Mouse (Mus musculus) midbrain, postnatal 0 days (tissue): Measurements from ENCODE around the gene Med26. TPM values are rescaled to one million over a fixed set of nuclear protein-coding genes. Genes with fewer than 3 reads are reported as not detected.

ENCODE experiments used
- ATAC-seq: fragments of 200-750 bp; cut with Nextera tagmentation; 2 replicates; pipeline ENCODE4 v1.8.0; 2017; ENCODE audit warnings: moderate number of reproducible peaks, mild to moderate bottlenecking, moderate TSS enrichment, moderate library complexity; ENCODE audit not compliant: low FRiP score
- DNase-seq: peaks from one replicate; pipeline ENCODE4 v3.0.0-alpha.2; 2015; ENCODE audit warnings: low spot score
- H3K27ac ChIP-seq: fragments of 300-500 bp; sonication (generic); 2 replicates; pipeline ENCODE4 v1.5.1; 2014; ENCODE audit warnings: low read depth, mild to moderate bottlenecking, low read length, mixed read lengths
- H3K27me3 ChIP-seq: fragments of 300-500 bp; sonication (generic); 2 replicates; pipeline ENCODE4 v1.6.1; 2014; ENCODE audit warnings: low read length, control low read depth, mixed read lengths; ENCODE audit not compliant: insufficient read depth
- H3K36me3 ChIP-seq: fragments of 300-500 bp; sonication (generic); 2 replicates; pipeline ENCODE4 v1.6.1; 2014; ENCODE audit warnings: low read length, control low read depth, mixed read lengths; ENCODE audit not compliant: insufficient read depth
- H3K4me1 ChIP-seq: fragments of 300-500 bp; sonication (generic); 2 replicates; pipeline ENCODE4 v1.6.1; 2014; ENCODE audit warnings: mild to moderate bottlenecking, control low read depth, antibody characterized with exemption, low read length, mixed read lengths; ENCODE audit not compliant: insufficient read depth
- H3K4me2 ChIP-seq: fragments of 300-500 bp; sonication (generic); 2 replicates; pipeline ENCODE4 v1.6.1; 2014; ENCODE audit warnings: low read depth, mild to moderate bottlenecking, low read length, mixed read lengths; ENCODE audit not compliant: poor library complexity, severe bottlenecking
- H3K4me3 ChIP-seq: fragments of 300-500 bp; sonication (generic); 2 replicates; pipeline ENCODE4 v1.5.1; 2014; ENCODE audit warnings: low read depth, mild to moderate bottlenecking, low read length, moderate library complexity
- H3K9ac ChIP-seq: fragments of 300-500 bp; sonication (generic); replicated peaks from 2 replicates; pipeline ENCODE4 v1.6.1; 2014; ENCODE audit warnings: mild to moderate bottlenecking, low read length, moderate library complexity, mixed read lengths; ENCODE audit not compliant: poor library complexity, severe bottlenecking
- H3K9me3 ChIP-seq: fragments of 300-500 bp; sonication (generic); 2 replicates; pipeline ENCODE4 v1.6.1; 2016; ENCODE audit warnings: low read length, control low read depth
- CTCF ChIP-seq: IDR thresholded peaks from 2 replicates; pipeline ENCODE4 v1.5.1; 2016; ENCODE audit warnings: antibody characterized with exemption, mild to moderate bottlenecking
- WGBS: fragments of 180-500 bp; shearing (Covaris S2); extraction: QIAGEN DNeasy Blood & Tissue Kit; methylation state at CpG from one replicate; pipeline ENCODE4 v1.1.7; 2014; 5-methylcytosine and 5-hydroxymethylcytosine counted together
- polyA plus RNA-seq: library from polyadenylated mRNA; unstranded; fragments of >200 nt; fragmentation: Nextera tagmentation; extraction: Ambion mirVana; gene quantifications from 2 replicates; pipeline ENCODE4 v1.2.1, GENCODE M21; 2015
- total RNA-seq: library from RNA; depleted of rRNA; stranded (reverse); fragments of >200 nt; gene quantifications from 2 replicates; pipeline ENCODE4 v1.2.3, GENCODE M21; 2014

The Med26 gene
- total and polyA plus RNA-seq, 2 experiments from 2014 or later, result 17.8 to 19.1 TPM

GRCm38 (mm10) chr8:72496217-72496616 lies 51.9 kb downstream of the Med26 start:
- no peak overlapping the region for H3K4me3 ChIP-seq
- H3K27me3 ChIP-seq, result no peaks in the 10 kb centered on the region
- H3K4me2 ChIP-seq, result no peak overlapping the region
- WGBS, result 91% methylated on average over 19 of the region's 19 CpGs
- TF ChIP-seq CTCF, result no peak
- peaks cover 8% of the 10 kb centered on the region; the same call in 1 of the 2 replicates for H3K4me1 ChIP-seq
- peaks cover 27% of the 10 kb centered on the region for H3K36me3 ChIP-seq
- H3K9ac ChIP-seq, result no peak overlapping the region
- H3K9me3 ChIP-seq, result no peaks in the 10 kb centered on the region
- ATAC-seq, result no peak
- no peak for DNase-seq
- no peak overlapping the region for H3K27ac ChIP-seq

GRCm38 (mm10) chr8:72495411-72496111 lies 52.5 kb downstream of the Med26 start:
- Histone ChIP-seq H3K9me3 (no peaks in the 10 kb centered on the region), H3K27ac (no peak overlapping the region), H3K4me1 (peaks cover 8% of the 10 kb centered on the region; the same call in 1 of the 2 replicates), H3K9ac (no peak overlapping the region), H3K36me3 (peaks cover 27% of the 10 kb centered on the region), H3K27me3 (no peaks in the 10 kb centered on the region), H3K4me3 (no peak overlapping the region), H3K4me2 (no peak overlapping the region)
- DNase-seq, result no peak
- no peak for ATAC-seq
- 85% methylated on average over 23 of the region's 23 CpGs for WGBS
- no peak for TF ChIP-seq CTCF

GRCm38 (mm10) chr8:72493381-72493780 lies 54.7 kb downstream of the Med26 start:
- H3K27me3 ChIP-seq, result no peaks in the 10 kb centered on the region
- H3K9ac ChIP-seq, result peak overlapping the region; percentile 79
- peak overlapping the region; percentile 67 for H3K4me2 ChIP-seq
- peak overlapping the region; percentile 60 for H3K27ac ChIP-seq
- no peak for TF ChIP-seq CTCF
- no peak for ATAC-seq
- peak overlapping the region; percentile 80 for H3K4me3 ChIP-seq
- whole genome bisulfite sequencing, result 14% methylated on average over 8 of the region's 8 CpGs
- no peaks in the 10 kb centered on the region for H3K9me3 ChIP-seq
- H3K36me3 ChIP-seq, result peaks cover 23% of the 10 kb centered on the region
- H3K4me1 ChIP-seq, result peaks cover 8% of the 10 kb centered on the region; the same call in 1 of the 2 replicates
- no peak for DNase-seq

- DNase-seq (peak; percentile 98), ATAC-seq (peak; percentile 97)
- Histone ChIP-seq H3K4me3 (peak overlapping the region; percentile 80), H3K27ac (peak overlapping the region; percentile 82), H3K36me3 (peaks cover 29% of the 10 kb centered on the region), H3K4me1 (peaks cover 8% of the 10 kb centered on the region; the same call in 1 of the 2 replicates), H3K9me3 (no peaks in the 10 kb centered on the region), H3K4me2 (peak overlapping the region; percentile 67), H3K27me3 (no peaks in the 10 kb centered on the region), H3K9ac (peak overlapping the region; percentile 79)
- no peak for TF ChIP-seq CTCF
- under 1% methylated on average over 52 of the region's 56 CpGs for WGBS
Observed at GRCm38 (mm10) chr8:72492622-72493081, 55.4 kb downstream of the Med26 start.

GRCm38 (mm10) chr8:72491680-72492621 lies 56.1 kb downstream of the Med26 start, which contains the start of gene Slc35e1:
Gene Slc35e1 (minus strand): TSS chr8:72492614.
- Histone ChIP-seq H3K36me3 (peaks cover 28% of the 10 kb centered on the region), H3K27me3 (no peaks in the 10 kb centered on the region), H3K4me3 (peak within 1 kb of the TSS; percentile 80), H3K4me2 (peak within 1 kb of the TSS; percentile 67), H3K4me1 (peaks cover 8% of the 10 kb centered on the region; the same call in 1 of the 2 replicates), H3K9me3 (no peaks in the 10 kb centered on the region), H3K27ac (peak within 1 kb of the TSS; percentile 82), H3K9ac (peak within 1 kb of the TSS; percentile 79)
- DNase-seq, result peak; percentile 31
- ATAC-seq, result peak; percentile 69
- no peak for TF ChIP-seq CTCF
- under 1% methylated on average over 83 of the region's 98 CpGs for WGBS
